Mouse (Mus musculus) liver, embryonic 14.5 days (tissue): ENCODE measurements around the gene Clasp1.

Source experiments
- CTCF ChIP-seq: IDR thresholded peaks from 2 replicates; pipeline ENCODE4 v1.5.1; 2016; ENCODE audit warnings: antibody characterized with exemption, low read depth, control low read depth
- EP300 ChIP-seq: IDR thresholded peaks from 2 replicates; pipeline ENCODE4 v1.6.1; 2016; ENCODE audit warnings: antibody characterized with exemption, low read depth

DNA sequence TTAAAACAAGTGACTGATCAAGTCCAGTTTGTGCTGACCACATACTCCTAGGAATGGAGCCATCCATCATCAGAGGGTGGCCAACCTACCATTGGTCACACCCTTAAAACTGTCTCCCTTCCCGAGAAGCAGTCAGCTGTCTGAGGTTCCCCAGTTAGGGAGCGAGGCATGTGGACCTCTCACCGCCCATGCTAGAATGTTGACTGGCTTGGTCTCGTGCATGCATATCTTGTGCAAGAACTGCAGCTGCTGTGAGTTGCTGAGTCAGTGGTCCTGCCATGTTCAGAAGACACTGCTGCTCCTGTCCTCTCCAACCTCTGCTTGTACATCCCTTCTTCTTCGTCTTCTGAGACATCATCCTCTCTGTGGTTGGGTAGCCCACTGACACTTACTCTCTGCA is 22.0 kb downstream of the Clasp1 start:
- TF ChIP-seq EP300 (no peak), CTCF (no peak)
